Mouse (Mus musculus): Measurements from ENCODE around the gene 1600014C23Rik. TPM values are rescaled to one million over a fixed set of nuclear protein-coding genes. Genes with fewer than 3 reads are reported as not detected.

The 1600014C23Rik gene
- total RNA-seq, 4 experiments from 2014 or later, result not detected

GRCm38 (mm10) chr17:45690044-45690443, 43.6 kb downstream of the 1600014C23Rik start:
- no peak for DNase-seq (ENCODE audit: low spot score in 2 of 2)

DNA sequence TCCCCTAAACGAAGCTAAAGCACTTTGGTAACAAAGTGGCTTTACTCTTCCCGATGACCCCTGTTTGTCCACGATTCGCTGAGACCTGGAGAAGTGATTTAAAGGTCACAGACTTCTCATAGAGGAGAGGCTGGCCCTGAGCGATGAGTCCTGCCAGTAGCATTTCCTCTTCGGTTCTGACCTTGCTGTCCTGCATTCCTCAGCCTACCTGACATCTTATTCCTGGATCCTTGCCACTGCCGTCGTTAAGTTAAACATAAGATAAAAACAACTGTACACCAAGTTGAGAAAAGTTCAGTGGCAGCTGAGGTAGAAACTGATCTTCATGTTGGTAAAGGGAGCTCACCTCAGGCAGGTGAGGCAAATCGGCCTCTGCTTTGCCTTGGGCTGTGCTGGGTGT, 44.5 kb downstream of the 1600014C23Rik start:
- no peak for DNase-seq (ENCODE audit: low spot score in 2 of 2)

- DNase-seq (ENCODE audit: low spot score in 2 of 2), result no peak
These were observed 46.9 kb downstream of the 1600014C23Rik start, which contains the start of gene Tmem63b for GRCm38 (mm10) chr17:45686716-45687115. Gene Tmem63b, minus strand, starts transcription at chr17:45686905.

DNA sequence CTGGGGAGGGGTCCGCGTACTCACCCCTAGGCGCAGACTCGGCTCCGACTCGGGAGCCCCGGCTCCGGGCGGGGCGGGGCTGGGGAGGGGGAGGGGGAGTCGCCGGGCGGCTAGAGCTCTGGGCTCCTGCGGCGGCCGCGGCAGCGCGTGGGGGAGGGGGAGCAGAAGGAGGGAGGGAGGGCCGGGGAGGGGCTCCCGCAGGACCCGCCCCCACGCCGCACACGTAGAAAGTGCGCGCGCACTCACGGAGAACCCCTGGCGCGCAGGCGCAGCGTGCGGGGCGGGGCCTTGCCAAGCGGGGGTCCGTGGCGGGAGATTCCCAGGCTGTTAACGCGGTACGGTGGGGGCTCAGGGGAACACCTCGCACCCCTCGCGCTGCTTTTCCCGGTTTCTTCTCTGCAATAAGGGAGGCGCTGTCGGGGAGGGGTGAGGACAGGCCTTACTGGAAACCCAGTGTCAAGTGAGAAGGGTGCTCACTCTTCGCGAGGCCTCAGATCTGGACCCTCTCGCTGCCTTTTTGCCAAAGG, 47.5 kb downstream of the 1600014C23Rik start, which contains the start of gene Mrpl14:
Gene Mrpl14 (plus strand): TSS at position 230 of the 527 bp plus-strand sequence.
- peak; percentile 76 to 85 for DNase-seq (ENCODE audit: low spot score in 2 of 2)

- DNase-seq (ENCODE audit: low spot score in 2 of 2), result peak in 1 of 2 experiments; percentile 50
These were observed 48.2 kb downstream of the 1600014C23Rik start for GRCm38 (mm10) chr17:45685171-45686092.

GRCm38 (mm10) chr17:45684667-45685131, 48.9 kb downstream of the 1600014C23Rik start:
- no peak for DNase-seq (ENCODE audit: low spot score in 2 of 2)

Other genes starting within 250 kb of the 1600014C23Rik start
- 10 to 100 TPM; 21.8 to 30.6 (median 24.3) TPM for gene Aars2, start 227.0 kb downstream of the 1600014C23Rik start, total RNA-seq (2022)
- 1 to 10 TPM in 3 of 4 experiments, under 1 TPM in 1; 0.92 to 1.3 (median 1.1) TPM for gene Tcte1, start 210.4 kb downstream of the 1600014C23Rik start, total RNA-seq (2022)
- gene Tmem151b, start 184.2 kb downstream of the 1600014C23Rik start, total RNA-seq (2022), result 100 to 1,000 TPM in 3 of 4 experiments, 10 to 100 TPM in 1; 91.5 to 121 (median 111) TPM
- gene Nfkbie, start 178.1 kb downstream of the 1600014C23Rik start, total RNA-seq (2022), result 1 to 10 TPM; 2.3 to 3.3 (median 2.7) TPM
- gene Slc35b2, start 170.0 kb downstream of the 1600014C23Rik start, total RNA-seq (2022), result 10 to 100 TPM; 26.6 to 35.6 (median 30.3) TPM
- gene Hsp90ab1, start 160.6 kb downstream of the 1600014C23Rik start, total RNA-seq (2022), result 1,000 to 10,000 TPM; 1,566 to 2,023 (median 1,742) TPM
- 10 to 100 TPM; 19.4 to 26.3 (median 21.0) TPM for gene Slc29a1, start 134.2 kb downstream of the 1600014C23Rik start, total RNA-seq (2022)
- not detected for gene Mymx, start 131.7 kb downstream of the 1600014C23Rik start, total RNA-seq (2022)
- gene Capn11, start 74.5 kb downstream of the 1600014C23Rik start, total RNA-seq (2022), result 1 to 10 TPM in 1 of 4 experiments, under 1 TPM in 3; 0.22 to 1.1 (median 0.41) TPM
- 10 to 100 TPM; 36.8 to 48.9 (median 39.1) TPM for gene Mrpl14, start 47.5 kb downstream of the 1600014C23Rik start, total RNA-seq (2022)
- 100 to 1,000 TPM; 160 to 184 (median 166) TPM for gene Tmem63b, start 46.9 kb downstream of the 1600014C23Rik start, total RNA-seq (2022)